Mouse (Mus musculus) spleen, postnatal 10 days (tissue): ENCODE results near the gene Pcf11.

Source experiments
- DNase-seq, 2 experiments: peaks; one replicate each; pipeline ENCODE4 v3.0.0; 2021 to 2022; ENCODE audit warnings: low spot score in 2 of 2

Pcf11 gene

DNA sequence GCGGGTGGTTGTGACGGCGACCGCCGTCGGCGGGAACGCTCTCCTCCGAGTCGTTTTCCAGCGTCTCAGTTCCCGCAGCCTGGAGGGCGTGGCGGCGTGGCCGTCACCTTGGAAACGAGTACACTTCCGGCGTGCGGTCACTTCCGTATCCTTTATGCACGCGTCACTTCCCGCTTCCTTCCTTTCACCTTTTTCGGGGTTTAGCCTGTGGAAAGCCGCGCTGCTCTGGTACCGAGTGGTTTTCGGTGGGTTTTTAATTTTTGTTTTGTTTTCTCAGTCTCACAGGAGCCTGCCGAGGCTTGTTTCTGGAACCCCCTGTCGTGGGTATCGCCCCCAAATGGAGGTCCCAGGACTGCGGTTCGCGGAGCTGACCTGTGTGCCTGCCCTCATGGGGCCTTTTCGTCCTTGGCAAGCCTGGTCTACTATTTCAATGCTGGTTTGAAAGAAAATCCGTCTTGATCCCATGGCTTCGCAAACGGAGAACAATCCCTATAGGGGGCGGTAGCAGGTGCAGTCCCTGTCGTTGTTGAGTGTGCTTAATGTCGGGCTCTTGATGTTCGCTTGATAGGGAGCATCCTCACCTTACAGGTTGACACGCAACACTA, 32.6 kb downstream of the Pcf11 start, which contains the start of gene Ankrd42:
Gene Ankrd42 (minus strand): TSS at position 122 of the 605 bp plus-strand sequence.
- DNase-seq: peak; percentile 81 to 93

DNA sequence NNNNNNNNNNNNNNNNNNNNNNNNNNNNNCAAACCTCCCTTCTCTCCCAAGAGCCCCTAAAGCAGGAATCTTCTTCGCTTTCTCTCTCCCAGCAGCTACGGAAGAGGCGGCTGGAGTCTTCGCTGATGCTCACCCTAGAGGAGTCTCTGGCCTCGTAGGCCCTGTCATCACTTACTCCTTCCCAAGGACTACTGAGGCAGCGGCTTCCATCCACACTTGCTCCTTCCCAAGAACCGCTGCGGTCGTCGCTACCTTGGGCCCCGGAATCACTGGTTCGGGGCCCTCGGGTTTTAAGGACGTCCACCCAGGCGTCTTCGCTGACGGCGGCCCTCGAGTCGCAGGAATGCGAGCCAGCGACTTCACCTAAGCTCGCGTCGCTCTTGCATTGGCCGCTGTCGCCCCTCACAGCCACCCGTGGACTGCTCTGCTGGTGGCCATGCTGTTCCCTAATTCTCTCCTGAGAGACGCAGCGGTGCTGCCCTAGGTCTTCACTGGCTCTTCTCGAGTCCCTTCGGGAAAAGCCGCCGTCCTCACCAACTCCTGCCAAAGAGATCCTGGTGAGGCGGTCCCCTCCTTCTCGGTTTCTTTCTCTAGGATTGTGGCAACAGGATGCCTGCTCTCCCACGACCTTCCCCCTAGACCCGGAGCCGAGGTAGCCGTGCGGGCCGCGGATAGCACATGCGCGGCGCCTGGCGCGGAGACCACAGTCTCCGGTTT, 33.3 kb downstream of the Pcf11 start:
- DNase-seq: no peak

DNA sequence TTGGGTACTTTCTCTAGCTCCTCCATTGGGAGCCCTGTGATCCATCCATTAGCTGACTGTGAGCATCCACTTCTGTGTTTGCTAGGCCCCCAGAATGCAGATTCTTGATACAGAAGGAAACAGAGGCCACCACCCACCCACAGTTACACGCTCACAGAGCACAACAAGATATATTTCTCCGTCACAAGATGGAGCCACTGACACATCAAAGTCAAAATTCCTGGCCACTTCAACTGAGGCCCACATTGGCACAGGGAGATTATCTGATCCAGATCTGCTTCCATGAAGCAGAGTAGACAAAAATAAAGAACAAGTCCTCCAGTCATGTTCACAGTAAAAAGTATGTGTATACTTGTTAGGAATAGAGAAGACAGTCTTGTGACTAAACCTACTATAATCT, 39.6 kb downstream of the Pcf11 start:
- DNase-seq: no peak

DNA sequence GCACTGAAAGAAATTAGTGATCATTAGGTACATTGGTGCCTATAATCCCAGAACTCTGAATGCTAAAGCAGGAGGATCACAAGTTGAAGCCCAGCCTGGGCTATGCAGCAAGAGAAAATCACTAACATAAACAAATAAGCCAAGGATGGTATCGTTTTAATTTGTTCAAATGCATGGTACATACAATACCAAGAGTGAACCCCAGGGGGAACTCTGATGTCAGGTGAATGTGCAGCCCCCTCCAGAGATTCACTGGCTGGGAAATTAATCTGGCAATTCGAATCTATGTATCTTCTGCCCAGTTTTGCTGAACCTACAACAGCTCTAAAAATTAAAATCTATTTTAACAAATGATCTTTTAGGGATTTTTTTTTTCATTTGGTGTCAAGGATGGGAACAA, 45.2 kb downstream of the Pcf11 start:
- DNase-seq: no peak

DNA sequence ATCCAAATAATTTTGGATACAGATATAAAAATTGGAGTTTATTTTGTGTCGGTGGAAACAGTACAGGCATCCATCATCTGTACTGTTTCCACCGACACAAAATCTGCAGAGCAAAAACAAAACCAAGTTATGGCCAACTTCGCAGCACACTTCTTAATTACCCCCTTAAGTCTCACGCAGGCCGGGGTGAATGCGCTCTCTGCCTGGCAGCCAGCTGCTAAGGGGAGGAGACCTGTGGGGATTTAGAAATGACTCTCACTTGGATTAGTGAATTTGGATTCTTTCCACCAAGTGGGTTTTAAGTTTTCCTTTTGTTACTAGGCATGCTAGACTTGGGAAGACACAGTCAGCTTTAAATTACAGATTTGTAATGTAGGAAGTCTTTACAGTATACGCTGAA, 58.9 kb downstream of the Pcf11 start:
- no peak for DNase-seq

DNA sequence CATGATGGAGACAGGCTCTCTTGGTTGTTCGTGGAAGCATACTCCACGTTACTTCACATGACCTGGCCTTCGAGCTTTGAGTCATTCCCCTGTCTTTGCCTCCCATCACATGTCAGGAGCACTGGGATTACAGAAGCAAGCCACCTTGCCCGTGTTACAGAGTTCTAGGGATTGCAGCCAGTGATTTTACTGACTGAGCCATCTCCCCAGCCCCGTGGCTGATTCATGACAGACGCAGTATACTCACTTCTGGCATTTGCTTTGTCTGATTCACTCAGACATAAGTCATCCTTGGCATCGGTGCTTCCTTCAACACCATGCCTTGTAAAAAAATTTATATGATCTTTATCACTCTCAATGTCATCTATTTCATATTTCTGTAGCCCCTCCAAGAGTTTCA, 64.8 kb downstream of the Pcf11 start:
- DNase-seq: no peak
